Mouse (Mus musculus) liver, embryonic 13.5 days (tissue): Measurements from ENCODE around the gene Gm11444. TPM values are rescaled to one million over a fixed set of nuclear protein-coding genes. Genes with fewer than 3 reads are reported as not detected.

Experiments
- ATAC-seq: fragments of 200-750 bp; cut with Nextera tagmentation; 2 replicates; pipeline ENCODE4 v1.8.0; 2017; ENCODE audit warnings: low read depth, mild to moderate bottlenecking, moderate number of reproducible peaks, moderate library complexity
- DNase-seq: peaks from one replicate; pipeline ENCODE4 v3.0.0; 2022
- H3K27ac ChIP-seq: fragments of 300-500 bp; sonication (generic); 2 replicates; pipeline ENCODE4 v1.5.1; 2015; ENCODE audit warnings: moderate library complexity, mild to moderate bottlenecking, inconsistent platforms
- H3K27me3 ChIP-seq: fragments of 300-500 bp; sonication (generic); 2 replicates; pipeline ENCODE4 v1.6.1; 2015; ENCODE audit warnings: mild to moderate bottlenecking, inconsistent platforms
- H3K36me3 ChIP-seq: fragments of 300-500 bp; sonication (generic); 2 replicates; pipeline ENCODE4 v1.6.1; 2015; ENCODE audit warnings: mild to moderate bottlenecking, inconsistent platforms
- H3K4me1 ChIP-seq: fragments of 300-500 bp; sonication (generic); replicated peaks from 2 replicates; pipeline ENCODE4 v1.6.1; 2015; ENCODE audit warnings: inconsistent platforms
- H3K4me2 ChIP-seq: fragments of 300-500 bp; sonication (generic); 2 replicates; pipeline ENCODE4 v1.6.1; 2015; ENCODE audit warnings: inconsistent platforms, mild to moderate bottlenecking, moderate library complexity
- H3K4me3 ChIP-seq: fragments of 300-500 bp; sonication (generic); replicated peaks from 2 replicates; pipeline ENCODE4 v1.5.1; 2015; ENCODE audit warnings: mild to moderate bottlenecking, inconsistent platforms
- H3K9ac ChIP-seq: fragments of 300-500 bp; sonication (generic); 2 replicates; pipeline ENCODE4 v1.6.1; 2015; ENCODE audit warnings: mild to moderate bottlenecking, inconsistent platforms
- H3K9me3 ChIP-seq: fragments of 300-500 bp; sonication (generic); replicated peaks from 2 replicates; pipeline ENCODE4 v1.6.1; 2016; ENCODE audit warnings: inconsistent platforms
- WGBS: fragments of 180-500 bp; shearing (Covaris S2); methylation state at CpG from one replicate; pipeline ENCODE4 v1.1.7; 2015; ENCODE audit not compliant: insufficient replicate concordance; 5-methylcytosine and 5-hydroxymethylcytosine counted together
- polyA plus RNA-seq: library from polyadenylated mRNA; unstranded; fragments of >200 nt; fragmentation: Nextera tagmentation; extraction: Ambion mirVana; gene quantifications from 2 replicates; pipeline ENCODE4 v1.2.1, GENCODE M21; 2015

Gm11444 gene
- polyA plus RNA-seq, 1 experiment from 2014 or later, result not detected

DNA sequence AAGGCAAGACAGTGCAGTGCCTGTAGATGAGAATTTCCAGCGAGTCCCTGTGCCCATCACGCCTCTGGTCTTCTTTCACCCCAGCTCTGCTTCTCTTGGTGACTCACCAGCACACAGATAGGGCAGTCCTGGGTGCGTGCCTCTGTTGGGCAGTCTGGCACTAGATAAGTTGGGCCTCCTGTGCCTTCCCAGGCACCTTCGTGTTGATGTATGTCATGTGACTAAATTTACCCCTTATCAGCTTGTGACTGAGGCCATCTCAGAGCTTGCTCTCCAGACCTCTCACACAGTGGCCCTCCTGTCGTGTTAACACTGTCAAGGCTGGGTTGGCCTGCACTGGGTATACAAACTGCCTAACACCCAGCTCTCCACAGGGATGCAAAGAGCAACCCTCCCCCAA lies 46.1 kb downstream of the Gm11444 start:
- peaks cover 70% of the 10 kb centered on the region for H3K4me1 ChIP-seq
- ATAC-seq, result peak; percentile 94
- WGBS, result 8% methylated on average over 5 of the region's 5 CpGs
- peak overlapping the region; percentile 45 for H3K4me3 ChIP-seq
- H3K4me2 ChIP-seq, result peak overlapping the region; percentile 67
- no peaks in the 10 kb centered on the region for H3K9me3 ChIP-seq
- H3K27ac ChIP-seq, result peak overlapping the region; percentile 98
- H3K9ac ChIP-seq, result peak overlapping the region; percentile 68
- peaks cover 12% of the 10 kb centered on the region for H3K27me3 ChIP-seq
- peak; percentile 84 for DNase-seq
- H3K36me3 ChIP-seq, result no peaks in the 10 kb centered on the region

DNA sequence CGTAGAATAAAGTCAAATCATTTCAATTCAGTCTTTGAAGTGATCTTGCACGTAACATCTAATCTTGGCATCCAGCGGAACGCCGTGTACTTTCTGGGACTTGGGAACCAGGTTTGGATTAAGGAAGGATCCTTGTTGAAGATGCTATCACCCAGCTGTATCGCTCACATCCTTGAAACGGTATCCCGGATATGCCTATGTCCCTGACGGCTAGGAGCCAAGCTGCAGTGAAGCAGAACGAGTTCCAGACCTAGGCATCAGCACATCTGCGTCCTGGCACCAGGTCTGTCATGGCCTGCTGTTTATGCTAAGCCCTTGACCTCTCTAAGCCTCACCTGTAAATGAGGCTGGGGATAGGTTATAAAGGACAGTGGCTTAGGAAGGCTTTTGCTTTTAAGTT lies 49.8 kb downstream of the Gm11444 start:
- H3K36me3 ChIP-seq, result peaks cover 4% of the 10 kb centered on the region; the same call in 1 of the 2 replicates
- peaks cover 42% of the 10 kb centered on the region for H3K27me3 ChIP-seq
- H3K4me2 ChIP-seq, result peak overlapping the region; percentile 72
- peaks cover 75% of the 10 kb centered on the region for H3K4me1 ChIP-seq
- ATAC-seq (no peak), DNase-seq (no peak)
- no peaks in the 10 kb centered on the region for H3K9me3 ChIP-seq
- 73% methylated on average over 11 of the region's 11 CpGs for WGBS
- peak overlapping the region; percentile 98 for H3K27ac ChIP-seq
- H3K9ac ChIP-seq, result peak overlapping the region; percentile 63
- H3K4me3 ChIP-seq, result peak overlapping the region; percentile 45

DNA sequence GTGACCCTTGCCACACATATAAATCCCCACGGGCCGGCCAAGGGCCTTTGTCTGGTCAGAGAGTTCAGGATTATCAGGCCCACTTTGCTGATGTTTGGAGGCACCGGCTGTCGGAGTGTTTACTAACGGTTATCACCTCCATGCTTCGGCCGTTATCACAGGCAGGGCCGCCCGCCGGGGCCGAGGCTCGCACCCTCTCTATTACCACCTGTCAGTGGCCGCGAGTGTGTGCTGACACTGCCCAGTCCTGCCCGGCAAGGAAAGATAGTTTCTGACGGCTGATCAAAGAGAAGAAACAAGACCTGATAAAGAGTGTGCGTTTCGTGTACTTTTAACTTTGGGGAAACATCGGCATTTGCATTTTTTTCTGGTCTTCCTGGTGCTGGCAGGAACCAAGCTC lies 50.3 kb downstream of the Gm11444 start:
- peaks cover 4% of the 10 kb centered on the region; the same call in 1 of the 2 replicates for H3K36me3 ChIP-seq
- peaks cover 42% of the 10 kb centered on the region for H3K27me3 ChIP-seq
- peak overlapping the region; percentile 98 for H3K27ac ChIP-seq
- WGBS, result 7% methylated on average over 19 of the region's 19 CpGs
- peak overlapping the region; percentile 72 for H3K4me2 ChIP-seq
- H3K4me1 ChIP-seq, result peaks cover 69% of the 10 kb centered on the region
- no peaks in the 10 kb centered on the region for H3K9me3 ChIP-seq
- peak overlapping the region; percentile 45 for H3K4me3 ChIP-seq
- ATAC-seq (peak; percentile 71), DNase-seq (peak; percentile 67)
- peak overlapping the region; percentile 63 for H3K9ac ChIP-seq

DNA sequence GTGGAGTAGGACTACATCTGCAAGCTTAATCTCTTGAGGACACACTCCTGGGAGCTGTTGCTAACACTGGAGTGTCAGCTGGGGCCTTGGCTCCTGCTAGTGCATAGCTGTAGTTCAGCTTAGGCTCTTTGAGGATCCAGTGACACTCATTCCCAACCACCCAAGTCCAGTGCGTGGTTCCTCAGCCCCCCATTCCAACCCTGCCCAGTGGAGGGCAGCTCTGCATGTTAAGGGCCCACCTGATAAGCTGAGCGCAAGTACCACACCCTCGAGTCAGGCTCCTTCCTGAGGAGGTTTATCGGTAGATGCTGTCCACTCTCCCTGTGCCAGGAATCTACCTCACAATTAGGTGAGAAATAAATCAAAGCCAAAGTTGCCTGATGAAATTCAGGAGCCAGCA lies 50.7 kb downstream of the Gm11444 start:
- DNase-seq (peak; percentile 66), ATAC-seq (peak; percentile 73)
- peak overlapping the region; percentile 98 for H3K27ac ChIP-seq
- H3K4me2 ChIP-seq, result peak overlapping the region; percentile 72
- H3K4me3 ChIP-seq, result peak overlapping the region; percentile 45
- H3K9ac ChIP-seq, result peak overlapping the region; percentile 63
- 15% methylated on average over 4 of the region's 4 CpGs for WGBS
- no peaks in the 10 kb centered on the region for H3K9me3 ChIP-seq
- peaks cover 66% of the 10 kb centered on the region for H3K4me1 ChIP-seq
- peaks cover 4% of the 10 kb centered on the region; the same call in 1 of the 2 replicates for H3K36me3 ChIP-seq
- peaks cover 42% of the 10 kb centered on the region for H3K27me3 ChIP-seq

Other genes with a start within 250 kb of the Gm11444 start
- 0.25 and 0.27 TPM in 2 replicates for gene Tbx2, start 17.8 kb downstream of the Gm11444 start, polyA plus RNA-seq
- 0.05 and 0.06 TPM in 2 replicates for gene Tbx4, start 36.1 kb upstream of the Gm11444 start, polyA plus RNA-seq